Mouse (Mus musculus) stomach, embryonic 14.5 days (tissue): ENCODE measurements at regions not wholly inside any gene's neighbourhood (a gene's known extent, or its start where the extent isn't known, plus 50 kb on each side); places are given as distances from the start of the nearest gene placed in this dataset.

Experiments used
- ATAC-seq: fragments of 200-750 bp; cut with Nextera tagmentation; 2 replicates; pipeline ENCODE4 v1.8.0; 2017; ENCODE audit warnings: low read depth, moderate TSS enrichment; ENCODE audit not compliant: insufficient number of reproducible peaks, insufficient read depth, low FRiP score
- H3K27ac ChIP-seq: fragments of 300-500 bp; sonication (generic); 2 replicates; pipeline ENCODE4 v1.5.1; 2014; ENCODE audit warnings: mild to moderate bottlenecking, low read length, moderate library complexity, mixed read lengths
- H3K27me3 ChIP-seq: fragments of 300-500 bp; sonication (generic); 2 replicates; pipeline ENCODE4 v1.6.1; 2014; ENCODE audit warnings: low read length, control low read depth, mixed read lengths; ENCODE audit not compliant: control insufficient read depth, insufficient read depth
- H3K36me3 ChIP-seq: fragments of 300-500 bp; sonication (generic); 2 replicates; pipeline ENCODE4 v1.6.1; 2014; ENCODE audit warnings: mild to moderate bottlenecking, control low read depth, low read length, moderate library complexity, mixed read lengths; ENCODE audit not compliant: control insufficient read depth, insufficient read depth
- H3K4me1 ChIP-seq: fragments of 300-500 bp; sonication (generic); 2 replicates; pipeline ENCODE4 v1.6.1; 2014; ENCODE audit warnings: low read length, control low read depth, mixed read lengths; ENCODE audit not compliant: control insufficient read depth, insufficient read depth
- H3K4me2 ChIP-seq: fragments of 300-500 bp; sonication (generic); replicated peaks from 2 replicates; pipeline ENCODE4 v1.6.1; 2014; ENCODE audit warnings: low read depth, low read length, control low read depth
- H3K4me3 ChIP-seq: fragments of 300-500 bp; sonication (generic); 2 replicates; pipeline ENCODE4 v1.5.1; 2014; ENCODE audit warnings: low read depth, low read length, control low read depth
- H3K9ac ChIP-seq: fragments of 300-500 bp; sonication (generic); replicated peaks from 2 replicates; pipeline ENCODE4 v1.6.1; 2014; ENCODE audit warnings: low read depth, mild to moderate bottlenecking, control low read depth, low read length, moderate library complexity, mixed read lengths
- H3K9me3 ChIP-seq: fragments of 300-500 bp; sonication (generic); 2 replicates; pipeline ENCODE4 v1.6.1; 2016; ENCODE audit warnings: low read depth, low read length, control low read depth; ENCODE audit not compliant: control insufficient read depth
- WGBS: fragments of 180-500 bp; shearing (Covaris S2); extraction: QIAGEN DNeasy Blood & Tissue Kit; methylation state at CpG from one replicate; pipeline ENCODE4 v1.1.7; 2014; 5-methylcytosine and 5-hydroxymethylcytosine counted together

DNA sequence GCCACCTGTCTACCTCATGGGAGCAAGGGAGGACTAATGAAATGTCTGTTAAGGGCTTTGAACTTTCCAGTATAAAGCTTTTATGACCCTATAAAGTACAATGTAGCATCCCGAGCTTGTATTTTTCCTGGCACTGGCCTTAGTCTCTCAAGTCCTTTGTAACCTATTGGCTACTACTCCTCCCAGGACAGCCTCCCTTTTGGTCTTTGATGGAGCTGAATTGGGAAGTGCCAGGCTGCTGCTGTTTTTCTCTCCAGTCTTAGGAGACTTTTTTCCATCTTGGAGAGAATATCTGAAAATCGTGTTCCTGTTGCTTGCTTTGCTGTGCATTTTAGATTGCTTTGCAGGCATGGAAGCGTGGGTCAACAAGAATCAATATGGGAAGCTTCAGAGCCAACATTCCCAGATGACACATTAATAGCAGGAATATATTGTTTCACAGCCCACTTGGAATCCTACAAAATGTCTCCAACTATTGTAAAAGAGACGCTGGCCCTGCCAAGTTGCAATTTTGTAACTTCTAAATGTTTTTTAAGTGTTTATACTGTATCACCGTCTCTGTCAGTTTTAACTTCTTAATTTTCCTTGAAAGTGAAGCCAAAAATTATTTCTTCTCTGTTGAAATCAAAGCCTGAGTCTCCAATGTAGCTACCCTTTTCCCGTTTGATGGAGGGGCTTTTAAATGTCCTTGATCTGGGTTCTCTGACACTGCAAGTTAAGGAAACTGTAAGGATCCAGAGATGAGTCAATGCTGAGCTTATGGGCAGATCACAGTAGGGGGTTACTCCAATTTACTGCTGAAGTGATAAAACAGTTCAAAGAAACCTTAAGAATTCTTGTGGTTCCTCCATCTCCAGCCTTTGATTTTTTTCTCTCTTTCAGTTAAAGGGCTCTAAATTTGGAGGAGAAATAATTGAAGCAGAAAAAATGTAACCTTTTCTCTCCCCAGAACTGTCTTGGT, 603.3 kb downstream of the Ptprc start:
- Histone ChIP-seq H3K4me1 (no peaks in the 10 kb centered on the region), H3K27ac (no peak overlapping the region), H3K36me3 (no peaks in the 10 kb centered on the region), H3K9ac (no peak overlapping the region), H3K9me3 (no peaks in the 10 kb centered on the region), H3K4me3 (no peak overlapping the region), H3K4me2 (no peak overlapping the region), H3K27me3 (no peaks in the 10 kb centered on the region)
- WGBS, result 56% methylated on average over 6 of the region's 6 CpGs
- no peak for ATAC-seq

DNA sequence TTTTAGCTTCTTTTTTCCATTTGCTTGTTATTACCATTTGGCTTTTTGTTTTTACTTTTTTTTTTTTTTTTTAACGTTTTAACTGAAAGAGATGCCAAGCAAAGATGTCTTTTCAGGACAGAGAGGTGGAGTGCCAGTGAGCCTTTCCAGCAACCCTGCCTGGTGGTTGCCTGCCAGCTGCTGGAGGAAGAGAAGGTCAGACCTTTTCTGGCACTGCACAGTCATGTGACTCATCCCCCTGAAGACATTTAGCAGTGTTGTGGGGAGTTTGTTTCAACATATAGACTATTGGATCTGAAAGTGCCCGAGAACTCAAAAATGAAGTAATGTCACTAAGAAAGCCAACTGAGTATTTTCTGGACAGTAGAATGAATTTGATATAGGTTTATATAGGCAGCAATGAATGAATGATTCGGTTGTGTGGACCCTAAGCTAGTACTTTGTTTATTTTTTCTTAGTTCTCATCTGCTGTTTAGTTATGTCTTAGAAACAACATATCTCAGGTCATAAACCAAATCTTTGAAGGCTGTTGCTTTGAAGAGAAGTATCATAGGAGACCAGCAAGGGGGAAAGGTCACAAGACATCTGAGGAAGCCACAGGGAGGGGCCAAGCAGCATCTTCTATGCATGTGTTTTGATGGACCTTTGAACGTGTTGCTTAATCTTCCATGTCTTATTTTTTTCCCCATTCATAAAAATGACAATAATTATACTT, 604.2 kb downstream of the Ptprc start:
- H3K4me1 ChIP-seq, result no peaks in the 10 kb centered on the region
- no peaks in the 10 kb centered on the region for H3K36me3 ChIP-seq
- no peak for ATAC-seq
- WGBS, result 74% methylated on average over 4 of the region's 4 CpGs
- H3K4me3 ChIP-seq, result no peak overlapping the region
- H3K9me3 ChIP-seq, result no peaks in the 10 kb centered on the region
- no peak overlapping the region for H3K4me2 ChIP-seq
- no peak overlapping the region for H3K27ac ChIP-seq
- no peaks in the 10 kb centered on the region for H3K27me3 ChIP-seq
- no peak overlapping the region for H3K9ac ChIP-seq

- ATAC-seq, result no peak
- Histone ChIP-seq H3K27me3 (no peaks in the 10 kb centered on the region), H3K9me3 (no peaks in the 10 kb centered on the region), H3K27ac (no peak overlapping the region), H3K36me3 (no peaks in the 10 kb centered on the region), H3K4me1 (no peaks in the 10 kb centered on the region), H3K4me3 (no peak overlapping the region), H3K4me2 (no peak overlapping the region), H3K9ac (no peak overlapping the region)
- WGBS, result 87% methylated on average over 1 of the region's 1 CpGs
These were observed 607.3 kb upstream of the Nr5a2 start for GRCm38 (mm10) chr1:137567526-137567925.

GRCm38 (mm10) chr1:137565573-137566048, 605.4 kb upstream of the Nr5a2 start:
- H3K4me2 ChIP-seq, result no peak overlapping the region
- H3K27me3 ChIP-seq, result no peaks in the 10 kb centered on the region
- no peak overlapping the region for H3K4me3 ChIP-seq
- no peak for ATAC-seq
- H3K4me1 ChIP-seq, result no peaks in the 10 kb centered on the region
- H3K9ac ChIP-seq, result no peak overlapping the region
- no peaks in the 10 kb centered on the region for H3K36me3 ChIP-seq
- 74% methylated on average over 4 of the region's 4 CpGs for WGBS
- no peaks in the 10 kb centered on the region for H3K9me3 ChIP-seq
- H3K27ac ChIP-seq, result no peak overlapping the region

DNA sequence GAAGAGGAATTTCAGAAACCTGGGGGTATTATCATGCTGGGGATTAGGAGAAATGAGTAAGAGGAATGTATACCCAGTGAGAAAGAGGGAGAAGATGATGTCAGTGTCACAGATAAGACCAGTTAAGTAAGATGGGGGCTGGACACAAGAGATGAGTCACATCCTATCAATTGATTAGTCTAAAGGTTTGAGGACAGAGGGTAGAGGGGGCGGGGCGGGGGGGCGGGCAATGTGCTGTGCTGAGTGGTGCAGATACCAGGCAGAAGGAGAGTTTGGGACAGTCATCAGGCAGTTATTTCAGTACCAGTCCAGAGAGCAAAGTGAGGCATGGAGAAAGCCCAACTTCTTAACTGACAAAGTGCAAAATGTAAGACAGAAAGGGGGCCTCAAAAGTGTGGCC, 601.4 kb upstream of the Nr5a2 start:
- no peak overlapping the region for H3K4me3 ChIP-seq
- no peaks in the 10 kb centered on the region for H3K9me3 ChIP-seq
- no peak for ATAC-seq
- no peaks in the 10 kb centered on the region for H3K27me3 ChIP-seq
- 90% methylated on average over 3 of the region's 3 CpGs for WGBS
- H3K4me1 ChIP-seq, result no peaks in the 10 kb centered on the region
- H3K9ac ChIP-seq, result no peak overlapping the region
- H3K4me2 ChIP-seq, result no peak overlapping the region
- H3K36me3 ChIP-seq, result no peaks in the 10 kb centered on the region
- no peak overlapping the region for H3K27ac ChIP-seq

DNA sequence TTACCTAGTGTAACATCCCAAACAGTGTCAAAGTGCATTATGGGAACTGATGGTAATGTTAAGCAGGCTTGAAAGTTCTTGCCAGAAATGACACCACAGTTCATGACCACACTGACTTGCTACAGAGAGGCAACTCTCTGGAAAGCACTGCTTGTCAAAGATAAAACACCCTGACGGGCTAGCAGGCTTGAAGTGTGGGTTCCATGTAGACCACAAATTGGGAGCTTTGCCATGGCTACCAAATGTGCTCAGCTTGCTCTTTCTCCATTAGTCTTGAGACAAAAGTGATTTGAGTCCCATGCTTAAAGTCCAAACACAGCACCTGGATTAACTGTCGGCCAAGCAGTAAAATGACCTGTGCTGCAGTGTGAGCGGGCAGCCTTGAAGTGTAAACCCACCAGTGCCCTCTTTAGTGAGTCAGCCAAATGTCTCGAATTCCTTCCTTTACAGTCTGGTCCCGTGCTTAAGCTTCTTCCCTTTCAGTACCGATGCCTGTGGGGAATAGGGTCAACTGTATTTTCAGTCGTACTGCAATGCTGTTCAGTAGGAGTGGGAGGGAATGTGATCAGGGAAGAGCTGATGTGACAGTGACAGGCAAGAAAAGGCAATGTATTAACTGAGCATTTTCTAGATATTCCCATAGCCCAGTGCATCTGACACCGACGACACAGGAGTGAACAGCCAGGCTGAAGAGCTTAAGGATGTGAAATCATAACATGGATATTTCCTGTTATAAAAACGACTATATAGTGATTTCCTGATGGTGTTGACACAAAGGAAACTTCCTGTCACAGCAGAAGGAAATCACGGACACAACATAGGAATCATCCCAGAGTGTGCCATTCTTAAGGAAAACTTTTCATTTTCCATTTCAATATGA, 600.4 kb upstream of the Nr5a2 start:
- no peak for ATAC-seq
- no peak overlapping the region for H3K4me3 ChIP-seq
- H3K36me3 ChIP-seq, result no peaks in the 10 kb centered on the region
- WGBS, result 49% methylated on average over 11 of the region's 11 CpGs
- H3K27me3 ChIP-seq, result no peaks in the 10 kb centered on the region
- no peak overlapping the region for H3K4me2 ChIP-seq
- H3K9me3 ChIP-seq, result no peaks in the 10 kb centered on the region
- H3K4me1 ChIP-seq, result no peaks in the 10 kb centered on the region
- H3K27ac ChIP-seq, result no peak overlapping the region
- H3K9ac ChIP-seq, result no peak overlapping the region

GRCm38 (mm10) chr1:137549659-137550058, 589.4 kb upstream of the Nr5a2 start:
- no peaks in the 10 kb centered on the region for H3K27me3 ChIP-seq
- H3K4me2 ChIP-seq, result no peak overlapping the region
- no peaks in the 10 kb centered on the region for H3K4me1 ChIP-seq
- no peaks in the 10 kb centered on the region for H3K36me3 ChIP-seq
- no peak overlapping the region for H3K27ac ChIP-seq
- no peak for ATAC-seq
- no peak overlapping the region for H3K9ac ChIP-seq
- 100% methylated on average over 1 of the region's 1 CpGs for WGBS
- H3K4me3 ChIP-seq, result no peak overlapping the region
- no peaks in the 10 kb centered on the region for H3K9me3 ChIP-seq

GRCm38 (mm10) chr1:137545666-137546065, 585.4 kb upstream of the Nr5a2 start:
- Histone ChIP-seq H3K4me1 (no peaks in the 10 kb centered on the region), H3K9ac (no peak overlapping the region), H3K4me2 (no peak overlapping the region), H3K4me3 (no peak overlapping the region), H3K9me3 (no peaks in the 10 kb centered on the region), H3K36me3 (no peaks in the 10 kb centered on the region), H3K27me3 (no peaks in the 10 kb centered on the region), H3K27ac (no peak overlapping the region)
- no peak for ATAC-seq
